Mouse (Mus musculus) left cerebral cortex, adult 2 months (tissue): ENCODE results near the gene Slc22a12. TPM values are rescaled to one million over a fixed set of nuclear protein-coding genes. Genes with fewer than 3 reads are reported as not detected.

ENCODE experiments used
- DNase-seq, 2 experiments: peaks; one replicate each; pipeline ENCODE4 v3.0.0; 2021 to 2022; ENCODE audit warnings: low spot score in 2 of 2, mixed read lengths in 1 of 2; ENCODE audit errors: extremely low spot score in 1 of 2
- H3K27ac ChIP-seq: fragments of 200-600 bp; 2 replicates; pipeline ENCODE4 v1.8.1; 2022
- H3K4me3 ChIP-seq: fragments of 200-600 bp; 2 replicates; pipeline ENCODE4 v1.8.1; 2022
- CTCF ChIP-seq: fragments of 200-600 bp; IDR thresholded peaks from 2 replicates; pipeline ENCODE4 v1.8.1; 2022; ENCODE audit warnings: antibody characterized with exemption, mild to moderate bottlenecking, moderate library complexity
- intact Hi-C: fragments of 180-260 bp; cut with DNase I; formaldehyde crosslinking; loops from one replicate; pipeline ENCODE4 v1.15.1; 2025
- long read RNA-seq, 2 experiments: library from polyadenylated mRNA; stranded (forward); transcript quantifications; one replicate each; pipeline ENCODE4 v2.0.0; 2021; ENCODE audit warnings: borderline mapping rate in 2 of 2
- total RNA-seq, 2 experiments: library from RNA; stranded (reverse); gene quantifications; 2 replicates each; pipeline ENCODE4 v1.2.3; 2021

Gene Slc22a12
- total RNA-seq: under 1 TPM in 1 of 2 experiments, not detected in 1; 0.68 TPM
- long read RNA-seq, experiment 1: 0 reads
- long read RNA-seq, experiment 2: 0 reads

DNA sequence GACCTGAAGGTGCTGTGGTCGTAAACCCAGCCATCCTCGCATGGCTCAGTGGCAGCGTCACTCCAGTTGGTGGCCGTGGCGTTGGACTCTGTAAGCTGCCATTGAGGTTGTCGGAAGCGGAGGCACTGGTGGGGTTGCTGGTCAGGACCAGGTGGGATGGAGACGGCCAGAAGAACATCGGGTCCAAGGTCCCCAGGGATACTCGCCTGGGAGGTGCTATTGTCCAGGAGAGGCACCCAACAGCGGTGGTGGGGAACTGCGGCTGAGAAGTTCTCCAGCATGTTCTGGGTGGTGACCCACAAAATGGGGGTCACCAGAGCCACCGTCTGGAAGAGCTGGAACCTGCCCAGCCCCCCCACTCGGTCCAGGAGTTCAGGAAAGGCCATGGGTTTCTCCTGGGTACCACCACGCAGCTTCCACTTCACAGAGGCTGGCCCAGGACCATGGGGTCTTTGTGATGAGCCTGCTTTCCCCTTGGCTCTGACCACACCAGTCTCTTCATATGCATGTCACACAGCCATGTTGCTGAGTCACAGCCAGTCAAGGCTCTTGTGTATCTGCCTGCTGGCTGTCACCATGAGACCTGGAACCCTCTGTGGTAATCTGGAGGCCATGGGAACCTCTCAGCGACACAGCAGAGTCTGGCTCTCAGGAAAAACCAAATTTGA is at the start of gene Slc22a12:
Gene Slc22a12 (minus strand): TSS at position 666 of the 668 bp plus-strand sequence.
- no peak for TF ChIP-seq CTCF
- H3K4me3 ChIP-seq: no peak within 1 kb of the TSS
- intact Hi-C loops: no loop called here
- H3K27ac ChIP-seq: no peak within 1 kb of the TSS
- DNase-seq: no peak

DNA sequence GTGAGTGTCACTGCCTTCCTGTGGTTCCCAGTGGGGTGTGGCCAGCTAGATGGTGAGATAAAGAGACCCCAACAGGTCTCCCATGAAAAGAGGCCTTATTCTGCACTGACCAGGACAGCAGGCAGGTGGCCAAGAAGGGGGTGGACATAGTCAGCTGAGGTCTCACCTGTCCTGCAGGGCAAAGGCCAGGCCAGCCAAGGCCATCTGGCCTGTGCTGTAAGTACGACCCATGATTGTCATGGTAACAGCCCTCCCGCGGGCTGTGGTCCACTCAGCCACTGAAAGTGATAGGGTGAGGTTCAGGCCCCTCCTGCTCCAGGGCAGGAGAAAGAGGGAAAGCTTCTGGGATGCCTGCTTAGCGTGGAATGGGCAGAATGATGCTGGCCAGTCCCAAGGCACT is 29.2 kb upstream of the Slc22a12 start:
- DNase-seq: no peak
- no peak overlapping the region for H3K27ac ChIP-seq
- H3K4me3 ChIP-seq: no peak overlapping the region
- no peak for TF ChIP-seq CTCF
- intact Hi-C loops: no loop called here

DNA sequence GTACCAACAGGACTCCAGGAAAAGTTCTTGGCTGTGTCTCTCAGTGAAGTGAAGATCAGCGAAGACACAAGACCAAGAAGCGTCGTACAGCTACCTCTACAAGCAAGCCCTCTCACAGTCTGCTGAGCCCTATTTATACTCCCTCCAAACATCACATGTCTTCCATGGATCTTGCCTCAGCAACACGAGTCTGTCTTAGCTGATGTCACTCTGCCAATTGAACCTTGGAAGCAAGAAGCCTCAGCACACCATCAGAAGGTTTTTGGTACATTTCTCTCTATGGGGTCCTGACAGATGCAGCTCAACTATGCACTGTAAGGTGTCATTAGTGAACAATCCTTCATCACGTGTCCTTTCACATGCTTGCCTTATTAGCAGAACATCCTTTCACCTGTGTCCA is 28.6 kb upstream of the Slc22a12 start:
- Histone ChIP-seq H3K4me3 (no peak overlapping the region), H3K27ac (no peak overlapping the region)
- TF ChIP-seq CTCF: no peak
- intact Hi-C loops: no loop called here
- DNase-seq: no peak

DNA sequence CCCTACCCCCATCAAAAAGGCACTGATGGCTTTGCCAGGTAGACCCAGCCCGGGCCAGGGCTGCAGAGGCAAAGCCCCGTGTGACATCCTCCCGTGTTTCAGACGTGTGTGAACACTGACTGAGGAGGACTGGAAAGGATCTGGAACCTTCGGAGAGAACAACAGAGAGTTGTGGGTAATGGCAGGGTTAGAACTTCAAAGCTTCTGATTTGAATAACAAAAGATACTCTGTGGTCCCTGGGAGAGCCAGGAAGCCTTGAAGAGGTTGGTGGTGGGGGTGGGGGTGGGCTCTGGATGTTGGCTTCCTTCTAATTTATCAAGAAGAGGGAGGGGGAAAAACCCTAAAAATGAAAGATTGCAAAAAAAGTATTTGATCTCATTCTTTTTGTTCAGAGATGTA is 26.7 kb upstream of the Slc22a12 start:
- DNase-seq: no peak
- Histone ChIP-seq H3K4me3 (no peak overlapping the region), H3K27ac (no peak overlapping the region)
- TF ChIP-seq CTCF: no peak
- intact Hi-C loops: no loop called here

DNA sequence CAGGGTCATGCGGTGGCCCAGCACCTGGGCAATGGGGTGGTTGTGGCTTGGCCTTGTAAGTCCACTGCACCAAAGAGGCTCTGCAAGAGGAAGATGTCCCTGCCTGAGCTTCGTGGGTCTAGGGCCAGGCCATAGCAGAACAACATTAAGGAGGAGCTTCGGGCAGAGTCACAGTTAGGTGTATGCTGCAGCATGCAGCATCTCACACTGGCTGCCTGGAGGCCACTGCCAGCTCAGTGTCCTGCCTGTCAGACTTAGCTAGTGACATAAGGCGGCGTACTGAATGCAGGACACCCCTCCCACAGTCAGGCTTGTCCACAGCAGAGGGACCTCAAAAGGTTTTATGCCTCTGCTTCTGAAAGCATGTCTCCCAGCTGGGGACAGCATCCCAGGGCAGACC is 26.2 kb upstream of the Slc22a12 start:
- no peak for DNase-seq
- no peak overlapping the region for H3K27ac ChIP-seq
- no peak overlapping the region for H3K4me3 ChIP-seq
- TF ChIP-seq CTCF: no peak
- intact Hi-C loops: no loop called here

DNA sequence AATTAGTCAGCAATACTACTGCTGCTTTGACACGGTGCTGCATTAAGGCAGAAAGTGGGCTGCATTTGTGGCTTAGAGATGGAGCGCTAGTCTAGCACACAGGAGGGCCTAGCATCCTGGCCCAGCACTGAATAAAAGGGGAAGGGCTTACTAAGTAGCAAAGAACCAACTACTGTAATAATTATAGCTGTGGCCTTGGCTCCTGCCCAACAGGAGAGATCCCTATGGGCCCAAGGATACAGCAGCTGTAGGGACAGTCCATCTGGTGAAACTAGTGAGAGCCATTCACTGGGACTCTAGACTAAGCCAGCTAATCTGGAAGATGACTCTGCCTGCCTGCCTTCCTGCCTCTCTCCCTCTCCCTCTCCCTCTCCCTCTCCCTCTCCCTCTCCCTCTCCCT is 23.6 kb upstream of the Slc22a12 start:
- intact Hi-C loops: no loop called here
- no peak overlapping the region for H3K4me3 ChIP-seq
- H3K27ac ChIP-seq: no peak overlapping the region
- DNase-seq: no peak
- TF ChIP-seq CTCF: no peak

DNA sequence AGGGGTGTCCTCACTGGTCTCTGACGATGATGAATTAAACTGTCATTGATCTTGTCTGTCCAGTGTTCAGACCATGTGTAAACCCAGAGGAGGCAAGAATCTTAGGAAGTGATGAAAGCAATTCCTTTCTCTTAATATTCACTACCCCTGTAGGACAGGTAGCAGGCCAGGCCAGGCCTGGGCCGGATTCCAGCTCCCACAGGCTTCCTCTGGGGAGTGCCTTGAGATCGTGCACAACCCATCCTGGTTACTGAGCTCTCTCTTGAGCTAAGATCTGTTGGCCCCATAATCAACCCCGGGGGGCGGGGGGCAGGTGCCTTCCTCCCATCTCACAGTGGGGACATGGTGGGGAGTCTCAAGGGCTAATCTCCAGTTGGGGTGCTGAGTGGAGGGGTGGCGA is 22.3 kb upstream of the Slc22a12 start:
- intact Hi-C loops: no loop called here
- Histone ChIP-seq H3K4me3 (no peak overlapping the region), H3K27ac (no peak overlapping the region)
- TF ChIP-seq CTCF: no peak
- DNase-seq: no peak

DNA sequence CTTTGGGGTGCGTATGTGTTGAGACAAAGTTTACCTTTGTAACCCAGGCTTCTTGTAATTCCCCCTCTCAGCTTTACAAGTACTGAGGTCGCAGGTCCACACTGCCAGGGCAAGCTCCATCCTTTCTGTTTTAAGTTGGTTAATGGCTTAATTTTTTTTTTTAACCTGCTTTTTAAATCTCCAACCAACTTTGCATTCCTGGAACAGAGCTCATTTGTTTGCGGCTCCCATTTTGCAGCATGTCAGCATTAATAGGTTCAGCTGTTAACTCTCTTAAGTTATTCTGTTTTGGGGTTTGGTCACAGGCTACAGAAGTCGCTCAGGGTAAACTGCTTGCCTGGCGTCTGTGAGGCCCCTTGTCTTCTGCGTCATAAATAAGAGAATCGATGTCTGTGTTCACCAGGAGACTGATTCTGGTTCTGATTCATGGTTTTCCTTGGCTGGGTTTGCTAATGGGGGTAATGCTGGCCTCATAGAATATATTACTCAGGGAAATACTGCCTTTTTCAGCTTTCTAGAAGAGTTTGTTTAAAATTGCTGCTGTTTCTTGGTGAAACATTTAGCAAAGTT is 17.5 kb upstream of the Slc22a12 start:
- intact Hi-C loops: no loop called here
- no peak for TF ChIP-seq CTCF
- H3K27ac ChIP-seq: no peak overlapping the region
- no peak overlapping the region for H3K4me3 ChIP-seq
- no peak for DNase-seq

DNA sequence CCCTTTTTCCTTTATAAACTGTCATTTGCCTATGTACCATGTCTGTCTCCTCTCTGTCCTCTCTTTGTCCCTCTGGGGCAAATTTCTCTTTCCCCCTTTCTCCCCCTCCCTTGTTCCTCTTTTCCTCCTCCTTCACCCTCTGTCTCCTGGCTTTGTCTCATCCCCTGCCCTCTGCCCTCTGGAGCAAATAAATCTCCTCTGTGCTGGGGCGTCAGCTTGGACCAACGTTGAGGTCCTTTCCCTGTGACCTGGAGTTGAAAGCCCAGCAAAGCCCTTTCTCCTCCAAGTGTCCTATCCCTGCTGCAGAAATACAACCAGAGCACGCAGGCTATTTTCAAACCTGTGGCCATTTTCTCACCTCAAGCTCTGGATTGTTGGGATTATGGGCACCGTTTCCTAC is 16.7 kb upstream of the Slc22a12 start:
- Histone ChIP-seq H3K4me3 (no peak overlapping the region), H3K27ac (no peak overlapping the region)
- TF ChIP-seq CTCF: no peak
- intact Hi-C loops: no loop called here
- no peak for DNase-seq

DNA sequence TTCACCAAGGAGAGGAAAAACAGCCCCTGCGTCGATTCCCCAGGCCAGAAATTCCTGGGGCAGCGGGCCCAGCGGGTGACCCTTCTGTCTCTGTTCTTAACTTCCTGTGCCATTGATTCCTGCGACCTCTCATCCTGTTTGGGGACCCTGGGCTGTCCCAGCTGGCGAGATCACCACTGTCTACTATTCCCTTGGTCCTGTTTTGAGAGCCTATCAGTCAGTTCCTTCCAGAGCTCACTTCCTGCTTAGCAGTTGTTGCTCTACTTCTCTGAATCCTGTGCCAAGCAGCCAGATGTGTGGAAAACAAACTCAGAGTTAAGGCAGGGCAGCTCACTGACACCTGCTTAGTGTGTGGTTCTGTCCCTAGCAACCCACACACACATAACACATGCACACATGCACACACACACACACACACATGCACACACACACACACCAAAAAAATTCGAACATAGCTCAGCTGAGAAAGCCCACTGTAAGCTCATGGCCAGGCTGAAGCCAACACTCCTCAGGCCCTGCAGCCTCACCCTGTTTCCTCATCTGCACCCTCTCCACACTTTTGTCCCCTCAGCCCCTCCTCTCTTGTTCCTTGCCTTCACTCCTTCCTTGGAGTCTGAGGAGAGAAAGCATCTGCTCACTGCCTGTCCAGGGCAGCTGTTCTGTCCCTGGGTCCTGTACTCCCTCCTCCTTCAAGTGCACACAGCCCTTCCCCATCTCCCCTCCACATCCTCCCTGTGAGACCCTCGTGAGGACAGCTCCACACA is 11.2 kb upstream of the Slc22a12 start:
- no peak for TF ChIP-seq CTCF
- Histone ChIP-seq H3K4me3 (no peak overlapping the region), H3K27ac (no peak overlapping the region)
- intact Hi-C loops: no loop called here
- no peak for DNase-seq

DNA sequence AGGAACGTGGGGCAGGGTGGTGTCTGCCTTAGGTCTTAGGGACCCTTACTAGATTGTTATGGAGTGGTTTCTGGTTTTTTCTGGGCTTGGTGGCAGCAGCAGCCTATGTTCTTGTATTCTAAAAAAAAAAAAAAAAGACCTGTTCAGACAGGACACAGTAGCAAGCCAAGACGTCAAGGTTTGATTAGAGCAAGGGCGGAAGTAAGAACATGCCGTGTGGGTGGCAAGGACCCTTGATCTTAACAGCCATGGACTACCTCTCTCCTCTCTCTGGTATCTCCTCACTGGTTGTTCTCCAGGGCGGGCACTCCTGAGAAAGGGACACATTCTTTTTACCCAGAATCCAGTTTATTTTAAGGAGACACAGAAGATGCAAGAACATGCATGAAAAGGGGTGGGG is 10.3 kb upstream of the Slc22a12 start:
- no peak overlapping the region for H3K4me3 ChIP-seq
- no peak for DNase-seq
- intact Hi-C loops: no loop called here
- no peak for TF ChIP-seq CTCF
- H3K27ac ChIP-seq: no peak overlapping the region

DNA sequence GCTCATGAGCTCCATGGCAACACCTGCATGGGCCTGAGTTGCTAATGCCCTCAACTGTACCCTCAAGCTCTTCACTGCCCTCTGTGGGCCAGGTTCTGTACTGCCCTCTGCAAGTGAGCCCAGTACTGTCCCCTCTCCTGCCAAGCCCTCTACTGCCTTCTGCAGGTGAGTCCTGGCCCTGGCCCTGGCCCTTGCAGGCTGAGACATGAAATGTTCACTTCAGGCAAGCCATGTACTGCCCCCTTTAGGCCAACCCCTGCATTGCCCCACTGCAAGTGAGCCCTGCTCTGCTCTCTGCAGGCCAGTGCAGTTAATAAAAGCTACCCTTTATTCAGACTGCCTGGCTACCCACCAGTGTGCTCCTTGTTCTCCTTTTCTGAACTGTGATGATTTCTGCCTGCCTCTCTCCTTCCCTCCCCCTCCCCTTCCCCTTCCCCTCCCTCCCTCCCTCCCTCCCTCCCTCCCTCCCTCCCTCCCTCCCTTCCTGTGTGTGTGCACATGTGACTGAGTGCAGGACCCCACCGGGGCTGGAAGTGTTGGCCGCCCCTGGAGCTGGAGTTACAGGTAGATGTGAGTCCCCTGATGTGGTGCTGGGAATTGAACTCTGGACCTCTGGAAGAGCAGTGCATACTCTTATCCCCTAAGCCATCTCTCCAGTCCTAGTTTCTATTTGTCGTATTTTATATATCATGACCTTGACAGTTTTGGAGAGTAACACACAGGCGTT is 9.6 kb upstream of the Slc22a12 start:
- Histone ChIP-seq H3K4me3 (no peak overlapping the region), H3K27ac (no peak overlapping the region)
- intact Hi-C loops: no loop called here
- peak in 1 of 2 experiments; percentile 48 for DNase-seq
- peak; percentile 65 for TF ChIP-seq CTCF
